Mouse (Mus musculus): ENCODE measurements around the gene Gh. TPM values are rescaled to one million over a fixed set of nuclear protein-coding genes. Genes with fewer than 3 reads are reported as not detected.
"Not testable (repeated sequence)": the region's sequence is repeated elsewhere in the genome, so short reads cannot be mapped to it uniquely, and the experiment has no call there.

Gene Gh
- polyA plus RNA-seq (2015; fragmentation: Nextera tagmentation; extraction: Ambion mirVana): not detected in 2 replicates

GRCm38 (mm10) chr11:106301765-106302164, at the start of gene Gh:
Gene Gh (minus strand): TSS chr11:106301865.
- Histone ChIP-seq H3K4me2 (ENCODE audit: low read depth, low read length) (no peak within 1 kb of the TSS), H3K36me3 (ENCODE audit: control insufficient read depth, insufficient read depth) (no peaks in the 10 kb centered on the region), H3K9me3 (replicated peaks; ENCODE audit: control insufficient read depth, low read length) (no peaks in the 10 kb centered on the region), H3K9ac (ENCODE audit: low read length) (no peak within 1 kb of the TSS), H3K4me3 (ENCODE audit: low read length) (no peak within 1 kb of the TSS), H3K27ac (ENCODE audit: low read length) (no peak within 1 kb of the TSS), H3K27me3 (ENCODE audit: control insufficient read depth, insufficient read depth, low read length) (no peaks in the 10 kb centered on the region), H3K4me1 (ENCODE audit: control insufficient read depth, insufficient read depth, low read length) (no peaks in the 10 kb centered on the region)
- ATAC-seq (replicated peaks; ENCODE audit: extremely low read depth, insufficient read depth, low FRiP score): no peak
- WGBS: 75% methylated on average over 9 of the region's 9 CpGs

- ATAC-seq (replicated peaks; ENCODE audit: extremely low read depth, insufficient read depth, low FRiP score): no peak
- H3K4me1 ChIP-seq (ENCODE audit: control insufficient read depth, insufficient read depth, low read length): peaks cover 7% of the 10 kb centered on the region
- H3K27ac ChIP-seq (ENCODE audit: low read length): no peak overlapping the region
- H3K27me3 ChIP-seq (ENCODE audit: control insufficient read depth, insufficient read depth, low read length): no peaks in the 10 kb centered on the region
- no peak overlapping the region for H3K4me3 ChIP-seq (ENCODE audit: low read length)
- H3K9me3 ChIP-seq (replicated peaks; ENCODE audit: control insufficient read depth, low read length): no peaks in the 10 kb centered on the region
- no peak overlapping the region for H3K4me2 ChIP-seq (ENCODE audit: low read depth, low read length)
- WGBS: 60% methylated on average over 3 of the region's 3 CpGs
- H3K9ac ChIP-seq (ENCODE audit: low read length): no peak overlapping the region
- H3K36me3 ChIP-seq (ENCODE audit: control insufficient read depth, insufficient read depth): no peaks in the 10 kb centered on the region
These were observed 49.6 kb upstream of the Gh start for GRCm38 (mm10) chr11:106351253-106351652.

DNA sequence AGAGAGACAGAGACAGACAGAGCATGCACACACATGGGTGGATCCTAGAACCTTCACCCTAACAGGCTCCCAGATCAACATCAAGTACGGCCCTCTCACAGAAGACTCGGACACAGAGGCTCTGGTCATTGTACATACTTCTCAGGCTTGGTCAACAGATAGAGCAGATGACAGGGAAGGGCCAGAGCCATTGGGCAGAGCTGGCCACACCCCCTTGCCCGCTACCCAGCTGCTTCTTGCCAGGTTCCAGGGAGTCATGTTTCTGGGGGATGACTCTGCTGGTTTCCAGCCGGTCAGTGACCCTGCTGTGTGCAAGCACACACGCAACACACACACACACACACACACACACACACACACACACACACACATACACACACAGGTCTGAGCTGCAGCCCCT, 49.2 kb upstream of the Gh start:
- WGBS: 70% methylated on average over 5 of the region's 5 CpGs

GRCm38 (mm10) chr11:106349772-106350171, 48.1 kb upstream of the Gh start:
- Histone ChIP-seq H3K27ac (ENCODE audit: low read length) (no peak overlapping the region), H3K4me3 (ENCODE audit: low read length) (no peak overlapping the region), H3K9me3 (replicated peaks; ENCODE audit: control insufficient read depth, low read length) (no peaks in the 10 kb centered on the region), H3K27me3 (ENCODE audit: control insufficient read depth, insufficient read depth, low read length) (no peaks in the 10 kb centered on the region), H3K9ac (ENCODE audit: low read length) (no peak overlapping the region), H3K36me3 (ENCODE audit: control insufficient read depth, insufficient read depth) (no peaks in the 10 kb centered on the region), H3K4me1 (ENCODE audit: control insufficient read depth, insufficient read depth, low read length) (no peaks in the 10 kb centered on the region), H3K4me2 (ENCODE audit: low read depth, low read length) (no peak overlapping the region)
- ATAC-seq (replicated peaks; ENCODE audit: extremely low read depth, insufficient read depth, low FRiP score): no peak
- WGBS: 67% methylated on average over 6 of the region's 6 CpGs

More for the DNA sequence above, 49.2 kb upstream of the Gh start:
- Histone ChIP-seq H3K9me3 (replicated peaks; ENCODE audit: control insufficient read depth, low read length) (no peaks in the 10 kb centered on the region), H3K27ac (ENCODE audit: low read length) (no peak overlapping the region), H3K9ac (ENCODE audit: low read length) (no peak overlapping the region), H3K4me1 (ENCODE audit: control insufficient read depth, insufficient read depth, low read length) (peaks cover 5% of the 10 kb centered on the region), H3K36me3 (ENCODE audit: control insufficient read depth, insufficient read depth) (no peaks in the 10 kb centered on the region), H3K4me2 (ENCODE audit: low read depth, low read length) (no peak overlapping the region), H3K27me3 (ENCODE audit: control insufficient read depth, insufficient read depth, low read length) (no peaks in the 10 kb centered on the region), H3K4me3 (ENCODE audit: low read length) (no peak overlapping the region)
- no peak for ATAC-seq (replicated peaks; ENCODE audit: extremely low read depth, insufficient read depth, low FRiP score)

DNA sequence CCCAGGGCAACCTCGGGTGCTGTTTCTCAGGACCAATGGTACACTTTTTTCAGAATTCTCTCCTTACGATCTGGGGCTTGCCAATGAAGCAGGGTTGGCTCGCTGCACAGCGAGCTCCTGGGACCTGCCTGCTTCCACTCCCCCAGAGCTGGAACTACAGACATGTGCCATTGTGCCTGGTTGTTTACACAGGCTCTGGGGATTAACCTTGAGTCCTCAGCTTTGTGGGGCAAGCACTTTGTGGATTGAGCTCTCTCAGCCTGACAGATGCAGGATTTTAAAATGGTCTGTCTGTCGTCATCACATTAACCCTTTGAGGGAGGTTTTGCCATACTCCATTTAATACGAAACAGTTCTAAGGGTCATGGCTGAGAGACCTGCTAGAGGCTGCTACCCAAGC, 43.2 kb upstream of the Gh start:
- no peaks in the 10 kb centered on the region for H3K27me3 ChIP-seq (ENCODE audit: control insufficient read depth, insufficient read depth, low read length)
- 41% methylated on average over 6 of the region's 6 CpGs for WGBS
- peaks cover 4% of the 10 kb centered on the region; the same call in 1 of the 2 replicates for H3K4me1 ChIP-seq (ENCODE audit: control insufficient read depth, insufficient read depth, low read length)
- no peak overlapping the region for H3K9ac ChIP-seq (ENCODE audit: low read length)
- no peaks in the 10 kb centered on the region for H3K9me3 ChIP-seq (replicated peaks; ENCODE audit: control insufficient read depth, low read length)
- H3K27ac ChIP-seq (ENCODE audit: low read length): no peak overlapping the region
- ATAC-seq (replicated peaks; ENCODE audit: extremely low read depth, insufficient read depth, low FRiP score): no peak
- no peak overlapping the region for H3K4me3 ChIP-seq (ENCODE audit: low read length)
- H3K4me2 ChIP-seq (ENCODE audit: low read depth, low read length): no peak overlapping the region
- H3K36me3 ChIP-seq (ENCODE audit: control insufficient read depth, insufficient read depth): no peaks in the 10 kb centered on the region

DNA sequence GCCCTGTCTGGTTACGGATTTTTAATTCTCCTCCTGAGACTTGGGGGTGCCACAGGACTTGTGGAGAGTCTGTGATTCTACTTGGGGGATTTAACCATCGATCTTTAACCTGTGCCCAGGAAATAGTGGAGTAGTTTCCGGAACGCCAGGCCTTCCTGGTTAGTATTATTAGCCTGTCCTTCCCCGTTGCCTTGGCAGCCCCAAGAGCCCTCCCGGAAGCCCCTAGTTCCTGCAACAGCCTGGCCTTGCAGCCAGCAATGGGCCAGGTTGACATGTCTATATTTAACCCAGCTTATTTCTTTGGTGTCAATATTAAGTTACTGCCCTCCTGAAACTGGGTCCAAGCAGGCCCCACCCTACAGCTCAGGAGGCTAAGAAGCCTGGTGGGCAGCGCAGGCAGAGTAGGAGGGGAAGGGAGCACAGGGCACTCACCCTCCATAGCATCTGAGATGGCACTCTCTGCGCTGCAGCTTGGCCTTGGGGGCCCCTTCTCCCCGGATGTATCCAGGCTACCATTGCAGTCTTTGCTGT, 39.4 kb upstream of the Gh start:
- no peaks in the 10 kb centered on the region for H3K27me3 ChIP-seq (ENCODE audit: control insufficient read depth, insufficient read depth, low read length)
- no peak overlapping the region for H3K9ac ChIP-seq (ENCODE audit: low read length)
- no peak overlapping the region for H3K4me3 ChIP-seq (ENCODE audit: low read length)
- H3K4me1 ChIP-seq (ENCODE audit: control insufficient read depth, insufficient read depth, low read length): peaks cover 4% of the 10 kb centered on the region; the same call in 1 of the 2 replicates
- no peak for ATAC-seq (replicated peaks; ENCODE audit: extremely low read depth, insufficient read depth, low FRiP score)
- no peak overlapping the region for H3K27ac ChIP-seq (ENCODE audit: low read length)
- no peaks in the 10 kb centered on the region for H3K36me3 ChIP-seq (ENCODE audit: control insufficient read depth, insufficient read depth)
- H3K9me3 ChIP-seq (replicated peaks; ENCODE audit: control insufficient read depth, low read length): no peaks in the 10 kb centered on the region
- WGBS: 66% methylated on average over 9 of the region's 9 CpGs
- H3K4me2 ChIP-seq (ENCODE audit: low read depth, low read length): no peak overlapping the region

DNA sequence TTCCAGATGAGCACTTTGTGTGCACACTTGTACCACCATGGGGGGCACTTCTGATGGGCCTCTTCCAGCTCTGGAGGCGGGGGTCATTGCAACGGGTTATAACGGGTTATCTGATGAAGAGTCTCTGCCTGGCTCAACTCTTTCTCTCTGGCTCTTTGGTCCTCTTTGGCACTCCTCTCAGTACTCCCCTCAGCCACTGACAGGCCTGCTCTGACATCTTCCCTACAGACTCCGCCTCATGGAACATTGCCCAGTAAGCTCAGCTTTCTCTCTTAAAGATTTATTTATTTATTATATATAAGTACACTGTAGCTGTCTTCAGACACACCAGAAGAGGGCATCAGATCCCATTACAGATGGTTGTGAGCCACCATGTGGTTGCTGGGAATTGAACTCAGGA, 37.7 kb upstream of the Gh start:
- 78% methylated on average over 4 of the region's 4 CpGs for WGBS
- not testable (repeated sequence) for H3K27me3 ChIP-seq (ENCODE audit: control insufficient read depth, insufficient read depth, low read length); H3K4me3 ChIP-seq (ENCODE audit: low read length); H3K9ac ChIP-seq (ENCODE audit: low read length); H3K36me3 ChIP-seq (ENCODE audit: control insufficient read depth, insufficient read depth); H3K4me2 ChIP-seq (ENCODE audit: low read depth, low read length); H3K4me1 ChIP-seq (ENCODE audit: control insufficient read depth, insufficient read depth, low read length); H3K27ac ChIP-seq (ENCODE audit: low read length); ATAC-seq (replicated peaks; ENCODE audit: extremely low read depth, insufficient read depth, low FRiP score); H3K9me3 ChIP-seq (replicated peaks; ENCODE audit: control insufficient read depth, low read length)

DNA sequence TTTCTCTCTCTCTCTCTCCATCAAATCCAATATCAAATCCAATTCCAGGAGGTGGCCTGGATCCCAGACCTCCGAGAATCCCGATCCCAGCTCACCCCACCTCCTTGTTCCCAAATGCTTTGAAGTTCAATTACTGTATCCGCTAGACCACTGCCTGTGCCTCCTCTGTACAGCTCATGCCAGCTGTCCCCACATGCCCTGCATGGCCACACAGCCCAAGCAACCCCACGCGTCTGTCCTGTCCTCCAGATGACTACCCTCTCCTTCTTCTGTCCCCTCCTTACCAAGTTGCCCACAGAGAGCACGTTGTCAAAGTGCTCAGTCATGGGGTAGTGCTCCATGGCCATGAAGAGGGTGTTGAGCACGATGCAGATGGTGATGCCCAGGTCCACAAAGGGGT, 37.2 kb upstream of the Gh start:
- no peak overlapping the region for H3K4me2 ChIP-seq (ENCODE audit: low read depth, low read length)
- no peaks in the 10 kb centered on the region for H3K27me3 ChIP-seq (ENCODE audit: control insufficient read depth, insufficient read depth, low read length)
- no peaks in the 10 kb centered on the region for H3K9me3 ChIP-seq (replicated peaks; ENCODE audit: control insufficient read depth, low read length)
- no peaks in the 10 kb centered on the region for H3K36me3 ChIP-seq (ENCODE audit: control insufficient read depth, insufficient read depth)
- H3K4me3 ChIP-seq (ENCODE audit: low read length): no peak overlapping the region
- no peak overlapping the region for H3K27ac ChIP-seq (ENCODE audit: low read length)
- WGBS: 77% methylated on average over 7 of the region's 7 CpGs
- H3K4me1 ChIP-seq (ENCODE audit: control insufficient read depth, insufficient read depth, low read length): peaks cover 4% of the 10 kb centered on the region; the same call in 1 of the 2 replicates
- no peak for ATAC-seq (replicated peaks; ENCODE audit: extremely low read depth, insufficient read depth, low FRiP score)
- no peak overlapping the region for H3K9ac ChIP-seq (ENCODE audit: low read length)

DNA sequence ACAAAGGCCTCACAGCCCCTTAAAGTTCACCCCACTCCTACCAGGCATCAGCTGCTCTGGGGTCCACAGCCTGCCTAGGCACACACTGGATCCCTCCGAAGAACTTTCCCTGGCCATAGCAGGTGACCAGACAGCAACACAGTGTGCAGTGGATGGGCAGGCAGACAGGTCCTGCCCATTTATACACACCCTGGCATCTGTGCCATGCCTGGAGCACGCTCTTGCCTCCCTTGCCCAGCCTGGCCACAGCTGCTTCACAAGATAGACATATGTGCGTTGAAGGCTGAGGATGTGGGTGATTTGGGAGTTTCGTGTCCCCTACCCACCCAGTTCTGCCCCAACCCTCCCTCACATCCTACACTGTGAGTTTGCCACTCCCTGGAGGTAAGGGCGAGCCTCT, 36.4 kb upstream of the Gh start:
- ATAC-seq (replicated peaks; ENCODE audit: extremely low read depth, insufficient read depth, low FRiP score): no peak
- Histone ChIP-seq H3K27me3 (ENCODE audit: control insufficient read depth, insufficient read depth, low read length) (no peaks in the 10 kb centered on the region), H3K4me2 (ENCODE audit: low read depth, low read length) (no peak overlapping the region), H3K27ac (ENCODE audit: low read length) (no peak overlapping the region), H3K9ac (ENCODE audit: low read length) (no peak overlapping the region), H3K9me3 (replicated peaks; ENCODE audit: control insufficient read depth, low read length) (no peaks in the 10 kb centered on the region), H3K4me3 (ENCODE audit: low read length) (no peak overlapping the region), H3K36me3 (ENCODE audit: control insufficient read depth, insufficient read depth) (no peaks in the 10 kb centered on the region), H3K4me1 (ENCODE audit: control insufficient read depth, insufficient read depth, low read length) (peaks cover 4% of the 10 kb centered on the region; the same call in 1 of the 2 replicates)
- 69% methylated on average over 5 of the region's 5 CpGs for WGBS

Data from heart, embryonic 16.5 days (tissue).